ENCODE assay signal across 38 mouse cellular contexts in the genomic region with DNA sequence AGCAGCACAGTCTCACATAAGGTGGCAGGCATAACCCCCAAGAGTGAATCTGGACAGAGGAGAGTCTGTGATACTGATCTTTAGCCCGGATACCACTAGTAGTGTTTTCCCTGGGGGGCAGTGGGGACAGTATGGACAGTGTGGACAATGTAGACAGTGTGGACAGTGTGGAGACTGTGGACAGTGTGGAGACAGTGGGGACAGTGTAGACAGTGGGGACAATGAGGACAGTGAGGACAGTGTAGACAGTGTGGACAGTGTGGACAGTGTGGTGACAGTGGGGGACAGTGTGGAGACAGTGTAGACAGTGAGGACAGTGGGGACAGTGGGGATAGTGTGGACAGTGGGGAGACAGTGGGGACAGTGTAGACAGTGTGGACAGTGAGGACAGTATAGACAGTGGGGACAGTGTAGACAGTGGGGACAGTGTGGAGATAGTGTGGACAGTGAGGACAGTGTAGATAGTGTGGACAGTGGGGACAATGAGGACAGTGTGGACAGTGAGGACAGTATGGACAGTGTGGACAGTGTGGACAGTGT. TPM values are rescaled to one million over a fixed set of nuclear protein-coding genes. Genes with fewer than 3 reads are reported as not detected.
A peak's percentile ranks its signal among the peaks of the same experiment; 100 is the strongest.
DNase-seq lines count a peak whose midpoint lies in the region; ATAC-seq and TF ChIP-seq lines count a peak whose summit lies in the region.
"Had no signal": no experiment of that assay in that cellular context is flagged by ENCODE, and none has a peak within 500 bp of the region (broad histone marks: within the 10 kb centered on the region; RNA-seq: fewer than 3 reads in every experiment).

No protein-coding gene starts in this region.

- 71% methylated on average over 1 of the region's 1 CpGs for WGBS in heart, embryonic 10.5 days
- WGBS in limb, embryonic 12.5 days: 80% methylated on average over 1 of the region's 1 CpGs
- 90% methylated on average over 1 of the region's 1 CpGs for WGBS in limb, embryonic 10.5 days
- 81% methylated on average over 1 of the region's 1 CpGs for WGBS in embryonic facial prominence, embryonic 12.5 days
- WGBS in intestine, postnatal 0 days: 88% methylated on average over 1 of the region's 1 CpGs

- no peak overlapping the region for H3K4me2 ChIP-seq in limb, embryonic 12.5 days
- H3K4me2 ChIP-seq in embryonic facial prominence, embryonic 12.5 days (replicated peaks): no peak overlapping the region
- no peak overlapping the region for H3K4me2 ChIP-seq in intestine, postnatal 0 days (replicated peaks; ENCODE audit: low read depth)
- H3K4me2 ChIP-seq: forebrain, embryonic 15.5 days; heart, embryonic 13.5 days; hindbrain, embryonic 13.5 days; kidney, embryonic 15.5 days; liver, embryonic 11.5 days; midbrain, embryonic 15.5 days; neural tube, embryonic 12.5 days had no signal

- no peaks in the 10 kb centered on the region for H3K4me1 ChIP-seq in heart, embryonic 10.5 days
- no peaks in the 10 kb centered on the region for H3K4me1 ChIP-seq in limb, embryonic 12.5 days (replicated peaks)
- no peaks in the 10 kb centered on the region for H3K4me1 ChIP-seq in limb, embryonic 10.5 days
- no peaks in the 10 kb centered on the region for H3K4me1 ChIP-seq in embryonic facial prominence, embryonic 12.5 days
- H3K4me1 ChIP-seq in intestine, postnatal 0 days (replicated peaks; ENCODE audit: control insufficient read depth, insufficient read depth, low read length): no peaks in the 10 kb centered on the region
- H3K4me1 ChIP-seq: forebrain, embryonic 10.5 days; forebrain, embryonic 15.5 days; heart, embryonic 13.5 days; hindbrain, embryonic 13.5 days; kidney, embryonic 15.5 days; midbrain, embryonic 15.5 days; neural tube, embryonic 12.5 days had no signal

- peaks cover 23% of the 10 kb centered on the region; the same call in 1 of the 2 replicates for H3K27me3 ChIP-seq in heart, embryonic 10.5 days (ENCODE audit: insufficient read depth, poor library complexity, severe bottlenecking)
- H3K27me3 ChIP-seq in limb, embryonic 12.5 days: peaks cover 8% of the 10 kb centered on the region
- H3K27me3 ChIP-seq in limb, embryonic 10.5 days (ENCODE audit: low read depth, poor library complexity, severe bottlenecking): no peaks in the 10 kb centered on the region
- peaks cover 5% of the 10 kb centered on the region; the same call in 1 of the 2 replicates for H3K27me3 ChIP-seq in embryonic facial prominence, embryonic 12.5 days
- H3K27me3 ChIP-seq in intestine, postnatal 0 days (replicated peaks; ENCODE audit: control insufficient read depth, insufficient read depth, low read length): no peaks in the 10 kb centered on the region; the same call in 1 of the 2 replicates
- H3K27me3 ChIP-seq: forebrain, embryonic 15.5 days; midbrain, embryonic 15.5 days; neural tube, embryonic 12.5 days had no signal

- H3K36me3 ChIP-seq in heart, embryonic 10.5 days: no peaks in the 10 kb centered on the region
- H3K36me3 ChIP-seq in limb, embryonic 12.5 days: no peaks in the 10 kb centered on the region
- no peaks in the 10 kb centered on the region for H3K36me3 ChIP-seq in limb, embryonic 10.5 days
- H3K36me3 ChIP-seq in embryonic facial prominence, embryonic 12.5 days: no peaks in the 10 kb centered on the region
- H3K36me3 ChIP-seq in intestine, postnatal 0 days (ENCODE audit: control insufficient read depth, insufficient read depth): no peaks in the 10 kb centered on the region
- H3K36me3 ChIP-seq: forebrain, embryonic 10.5 days; forebrain, embryonic 15.5 days; heart, embryonic 13.5 days; hindbrain, embryonic 13.5 days; kidney, embryonic 15.5 days; midbrain, embryonic 15.5 days; neural tube, embryonic 12.5 days had no signal

- ATAC-seq in limb, embryonic 12.5 days (ENCODE audit: insufficient number of reproducible peaks, insufficient read depth, low FRiP score, low TSS enrichment, low read depth): peak; percentile 71
- peak; percentile 81 for ATAC-seq in embryonic facial prominence, embryonic 12.5 days (ENCODE audit: insufficient number of reproducible peaks, insufficient read depth, low FRiP score, low TSS enrichment)
- peak; percentile 41 for ATAC-seq in monocyte, adult 5-6 weeks (replicated peaks; ENCODE audit: insufficient number of reproducible peaks, low FRiP score, low TSS enrichment, poor library complexity, severe bottlenecking)
- ATAC-seq in intestine, postnatal 0 days: no peak
- ATAC-seq: forebrain, embryonic 15.5 days; midbrain, embryonic 15.5 days; Patski had no signal

- TF ChIP-seq CTCF in intestine, postnatal 0 days (IDR thresholded peaks at IDR 0.05; ENCODE audit: low read depth): no peak

- no peak overlapping the region for H3K9ac ChIP-seq in limb, embryonic 12.5 days (replicated peaks)
- H3K9ac ChIP-seq in embryonic facial prominence, embryonic 12.5 days: no peak overlapping the region
- no peak overlapping the region for H3K9ac ChIP-seq in intestine, postnatal 0 days (ENCODE audit: low read depth, low read length)
- H3K9ac ChIP-seq: forebrain, embryonic 15.5 days; heart, embryonic 13.5 days; hindbrain, embryonic 13.5 days; kidney, embryonic 15.5 days; midbrain, embryonic 15.5 days; neural tube, embryonic 12.5 days had no signal

- H3K9me3 ChIP-seq in heart, embryonic 10.5 days: no peaks in the 10 kb centered on the region
- H3K9me3 ChIP-seq in limb, embryonic 12.5 days: no peaks in the 10 kb centered on the region
- H3K9me3 ChIP-seq in limb, embryonic 10.5 days (replicated peaks): 0 out of 2 replicates have a peak, but pooled peaks cover 2% of the 10 kb centered on the region
- no peaks in the 10 kb centered on the region for H3K9me3 ChIP-seq in embryonic facial prominence, embryonic 12.5 days
- H3K9me3 ChIP-seq in intestine, postnatal 0 days (ENCODE audit: control insufficient read depth): peaks cover 4% of the 10 kb centered on the region; the same call in 1 of the 2 replicates
- H3K9me3 ChIP-seq: forebrain, embryonic 10.5 days; forebrain, embryonic 15.5 days; kidney, embryonic 15.5 days; midbrain, embryonic 15.5 days had no signal

- no peak overlapping the region for H3K4me3 ChIP-seq in heart, embryonic 10.5 days
- no peak overlapping the region for H3K4me3 ChIP-seq in limb, embryonic 12.5 days (replicated peaks)
- H3K4me3 ChIP-seq in limb, embryonic 10.5 days: no peak overlapping the region
- no peak overlapping the region for H3K4me3 ChIP-seq in embryonic facial prominence, embryonic 12.5 days
- H3K4me3 ChIP-seq in intestine, postnatal 0 days (ENCODE audit: low read depth, low read length): no peak overlapping the region
- H3K4me3 ChIP-seq: forebrain, embryonic 10.5 days; forebrain, embryonic 15.5 days; heart, embryonic 13.5 days; hindbrain, embryonic 13.5 days; kidney, embryonic 15.5 days; midbrain, embryonic 15.5 days; myocyte; neural tube, embryonic 12.5 days had no signal

- H3K27ac ChIP-seq in heart, embryonic 10.5 days: no peak overlapping the region
- no peak overlapping the region for H3K27ac ChIP-seq in limb, embryonic 12.5 days
- H3K27ac ChIP-seq in limb, embryonic 10.5 days: no peak overlapping the region
- no peak overlapping the region for H3K27ac ChIP-seq in embryonic facial prominence, embryonic 12.5 days
- no peak overlapping the region for H3K27ac ChIP-seq in intestine, postnatal 0 days (ENCODE audit: low read depth, low read length)
- H3K27ac ChIP-seq: forebrain, embryonic 10.5 days; forebrain, embryonic 15.5 days; heart, embryonic 13.5 days; hindbrain, embryonic 13.5 days; kidney, embryonic 15.5 days; macrophage; midbrain, embryonic 15.5 days; neural tube, embryonic 12.5 days had no signal

- DNase-seq in heart, adult 11 months: peak; percentile 30
- no peak for DNase-seq in heart, embryonic 10.5 days (ENCODE audit: low spot score)
- no peak for DNase-seq in limb, embryonic 10.5 days (ENCODE audit: low spot score)
- no peak for DNase-seq in layer of hippocampus, adult 18-20 months (ENCODE audit: low spot score in 2 of 2)
- DNase-seq: adrenal gland, postnatal 14 days; cerebellum, adult 11 months; cerebellum, adult 9-10 months; cerebellum, postnatal 36 days; embryo, embryonic 11 days; gastrocnemius, postnatal 25 days; heart, adult 18-20 months; heart, postnatal 14 days; kidney, adult 11 months; kidney, postnatal 36 days; layer of hippocampus, postnatal 36 days; left cerebral cortex, postnatal 4 days; lung, adult 2 months; lung, postnatal 10 days had no signal

RNA-seq across cellular contexts. Expression of a gene that starts 7.1 kb away (rescaled TPM):
- 0.11 TPM in 1 of 2 replicates, not detected in the other for polyA plus RNA-seq in heart, embryonic 10.5 days (2016; fragmentation: Nextera tagmentation; extraction: Ambion mirVana)
- polyA plus RNA-seq in limb, embryonic 12.5 days (2016; fragmentation: Nextera tagmentation; extraction: Ambion mirVana): 0.50 TPM in 1 of 2 replicates, not detected in the other
- not detected in 2 replicates for polyA plus RNA-seq in limb, embryonic 10.5 days (2016; fragmentation: Nextera tagmentation; extraction: Ambion mirVana)
- polyA plus RNA-seq in embryonic facial prominence, embryonic 12.5 days (2016; fragmentation: Nextera tagmentation; extraction: Ambion mirVana): 0.19 TPM in 1 of 2 replicates, not detected in the other
- total RNA-seq in monocyte, adult 5-6 weeks (2017): 387 to 602 TPM (median 587 TPM) in 3 replicates
- 1 to 10 TPM; 1.3 to 1.4 TPM for total RNA-seq in layer of hippocampus, adult 18-20 months (2021)
- polyA plus RNA-seq in intestine, postnatal 0 days (2015; fragmentation: Nextera tagmentation; extraction: Ambion mirVana): 35.8 and 41.2 TPM in 2 replicates
- total RNA-seq: MEL had no signal
- polyA plus RNA-seq: forebrain, embryonic 15.5 days; liver, embryonic 11.5 days; myocyte; Patski had no signal

RNA-seq across cellular contexts. Expression of a gene that starts 23.1 kb away (rescaled TPM):
- 13.2 and 14.6 TPM in 2 replicates for polyA plus RNA-seq in heart, embryonic 10.5 days (2016; fragmentation: Nextera tagmentation; extraction: Ambion mirVana)
- 2.7 and 2.8 TPM in 2 replicates for polyA plus RNA-seq in limb, embryonic 12.5 days (2016; fragmentation: Nextera tagmentation; extraction: Ambion mirVana)
- 6.7 and 9.9 TPM in 2 replicates for polyA plus RNA-seq in limb, embryonic 10.5 days (2016; fragmentation: Nextera tagmentation; extraction: Ambion mirVana)
- polyA plus RNA-seq in embryonic facial prominence, embryonic 12.5 days (2016; fragmentation: Nextera tagmentation; extraction: Ambion mirVana): 2.9 and 3.4 TPM in 2 replicates
- total RNA-seq in monocyte, adult 5-6 weeks (2017): 588 to 931 TPM (median 911 TPM) in 3 replicates
- 1 to 10 TPM; 1.3 to 1.9 TPM for total RNA-seq in layer of hippocampus, adult 18-20 months (2021)
- polyA plus RNA-seq in intestine, postnatal 0 days (2015; fragmentation: Nextera tagmentation; extraction: Ambion mirVana): 53.8 and 53.9 TPM in 2 replicates
- total RNA-seq: MEL had no signal
- polyA plus RNA-seq: myocyte had no signal

RNA-seq across cellular contexts. Expression of a gene that starts 25.1 kb away (rescaled TPM):
- polyA plus RNA-seq in heart, embryonic 10.5 days (2016; fragmentation: Nextera tagmentation; extraction: Ambion mirVana): 1.4 TPM in 2 replicates
- 1.0 and 2.0 TPM in 2 replicates for polyA plus RNA-seq in limb, embryonic 12.5 days (2016; fragmentation: Nextera tagmentation; extraction: Ambion mirVana)
- polyA plus RNA-seq in limb, embryonic 10.5 days (2016; fragmentation: Nextera tagmentation; extraction: Ambion mirVana): 0.80 and 0.83 TPM in 2 replicates
- polyA plus RNA-seq in embryonic facial prominence, embryonic 12.5 days (2016; fragmentation: Nextera tagmentation; extraction: Ambion mirVana): 1.4 and 1.5 TPM in 2 replicates
- 415 to 638 TPM (median 573 TPM) in 3 replicates for total RNA-seq in monocyte, adult 5-6 weeks (2017)
- total RNA-seq in layer of hippocampus, adult 18-20 months (2021): 1 to 10 TPM; 1.6 to 2.0 TPM
- polyA plus RNA-seq in intestine, postnatal 0 days (2015; fragmentation: Nextera tagmentation; extraction: Ambion mirVana): 24.1 and 25.1 TPM in 2 replicates
- polyA plus RNA-seq: myocyte had no signal

RNA-seq across cellular contexts. Expression of a gene that starts 41.9 kb away (rescaled TPM):
- polyA plus RNA-seq in heart, embryonic 10.5 days (2016; fragmentation: Nextera tagmentation; extraction: Ambion mirVana): not detected in 2 replicates
- polyA plus RNA-seq in limb, embryonic 12.5 days (2016; fragmentation: Nextera tagmentation; extraction: Ambion mirVana): not detected in 2 replicates
- not detected in 2 replicates for polyA plus RNA-seq in limb, embryonic 10.5 days (2016; fragmentation: Nextera tagmentation; extraction: Ambion mirVana)
- polyA plus RNA-seq in embryonic facial prominence, embryonic 12.5 days (2016; fragmentation: Nextera tagmentation; extraction: Ambion mirVana): not detected in 2 replicates
- total RNA-seq in monocyte, adult 5-6 weeks (2017): 59.1 to 84.6 TPM (median 63.2 TPM) in 3 replicates
- under 1 TPM; 0.20 to 0.37 TPM for total RNA-seq in layer of hippocampus, adult 18-20 months (2021)
- polyA plus RNA-seq in intestine, postnatal 0 days (2015; fragmentation: Nextera tagmentation; extraction: Ambion mirVana): 0.17 and 0.30 TPM in 2 replicates
- total RNA-seq: left cerebral cortex, postnatal 4 days had no signal
- polyA plus RNA-seq: forebrain, embryonic 10.5 days; forebrain, embryonic 15.5 days; heart, embryonic 13.5 days; liver, embryonic 11.5 days; myocyte; neural tube, embryonic 12.5 days; Patski had no signal

RNA-seq across cellular contexts. Expression of a gene that starts 44.9 kb away (rescaled TPM):
- polyA plus RNA-seq in heart, embryonic 10.5 days (2016; fragmentation: Nextera tagmentation; extraction: Ambion mirVana): not detected in 2 replicates
- polyA plus RNA-seq in limb, embryonic 12.5 days (2016; fragmentation: Nextera tagmentation; extraction: Ambion mirVana): 0.12 and 0.18 TPM in 2 replicates
- not detected in 2 replicates for polyA plus RNA-seq in limb, embryonic 10.5 days (2016; fragmentation: Nextera tagmentation; extraction: Ambion mirVana)
- not detected in 2 replicates for polyA plus RNA-seq in embryonic facial prominence, embryonic 12.5 days (2016; fragmentation: Nextera tagmentation; extraction: Ambion mirVana)
- total RNA-seq in monocyte, adult 5-6 weeks (2017): 4.9 to 11.5 TPM (median 8.6 TPM) in 3 replicates
- total RNA-seq in layer of hippocampus, adult 18-20 months (2021): not detected
- not detected in 2 replicates for polyA plus RNA-seq in intestine, postnatal 0 days (2015; fragmentation: Nextera tagmentation; extraction: Ambion mirVana)
- total RNA-seq: adrenal gland, postnatal 14 days; gastrocnemius, adult 18-20 months; gastrocnemius, postnatal 25 days; layer of hippocampus, adult 8-10 months; layer of hippocampus, postnatal 36 days; left cerebral cortex, postnatal 4 days; MEL had no signal
- polyA plus RNA-seq: forebrain, embryonic 10.5 days; frontal cortex, adult 2 months; heart, embryonic 13.5 days; kidney, embryonic 15.5 days; liver, embryonic 11.5 days; myocyte; neural tube, embryonic 12.5 days; Patski; stomach, embryonic 14.5 days had no signal

Comparison
In these comparisons a context has a peak if more than half of its experiments do, and no peak if none do; other contexts are left out.
1. RNA of a gene that starts 7.1 kb away (polyA plus RNA-seq): 35.8 to 41.2 TPM in intestine, postnatal 0 days; 0.19 TPM in embryonic facial prominence, embryonic 12.5 days, 0.11 TPM in heart, embryonic 10.5 days, 0.50 TPM in limb, embryonic 12.5 days and not detected in limb, embryonic 10.5 days; every median in the first group is over 10 times any median in the second.